Mouse (Mus musculus) midbrain, embryonic 14.5 days (tissue): ENCODE results near the gene Cyp2d34. TPM values are rescaled to one million over a fixed set of nuclear protein-coding genes. Genes with fewer than 3 reads are reported as not detected.

Experiments
- ATAC-seq: fragments of 200-750 bp; cut with Nextera tagmentation; 2 replicates; pipeline ENCODE4 v1.8.0; 2017; ENCODE audit warnings: moderate number of reproducible peaks, moderate library complexity; ENCODE audit not compliant: low FRiP score, low TSS enrichment
- DNase-seq: peaks from one replicate; pipeline ENCODE4 v3.0.0-alpha.2; 2015
- H3K27ac ChIP-seq: fragments of 300-500 bp; sonication (generic); replicated peaks from 2 replicates; pipeline ENCODE4 v1.5.1; 2014; ENCODE audit warnings: mild to moderate bottlenecking, low read depth, low read length, moderate library complexity
- H3K27me3 ChIP-seq: fragments of 300-500 bp; sonication (generic); 2 replicates; pipeline ENCODE4 v1.6.1; 2014; ENCODE audit warnings: low read length, control low read depth, mixed read lengths; ENCODE audit not compliant: control insufficient read depth, insufficient read depth
- H3K36me3 ChIP-seq: fragments of 300-500 bp; sonication (generic); 2 replicates; pipeline ENCODE4 v1.6.1; 2014; ENCODE audit warnings: low read length, control low read depth; ENCODE audit not compliant: control insufficient read depth, insufficient read depth
- H3K4me1 ChIP-seq: fragments of 300-500 bp; sonication (generic); 2 replicates; pipeline ENCODE4 v1.6.1; 2014; ENCODE audit warnings: mild to moderate bottlenecking, antibody characterized with exemption, low read length, control low read depth; ENCODE audit not compliant: control insufficient read depth, insufficient read depth
- H3K4me2 ChIP-seq: fragments of 300-500 bp; sonication (generic); 2 replicates; pipeline ENCODE4 v1.6.1; 2014; ENCODE audit warnings: mild to moderate bottlenecking, low read length, moderate library complexity
- H3K4me3 ChIP-seq: fragments of 300-500 bp; sonication (generic); replicated peaks from 2 replicates; pipeline ENCODE4 v1.5.1; 2014; ENCODE audit warnings: low read depth, low read length
- H3K9ac ChIP-seq: fragments of 300-500 bp; sonication (generic); replicated peaks from 2 replicates; pipeline ENCODE4 v1.6.1; 2014; ENCODE audit warnings: mild to moderate bottlenecking, low read length, moderate library complexity
- H3K9me3 ChIP-seq: fragments of 300-500 bp; sonication (generic); 2 replicates; pipeline ENCODE4 v1.6.1; 2016; ENCODE audit warnings: low read length, control low read depth, mixed read lengths; ENCODE audit not compliant: control insufficient read depth
- WGBS: fragments of 180-500 bp; shearing (Covaris S2); extraction: QIAGEN DNeasy Blood & Tissue Kit; methylation state at CpG from one replicate; pipeline ENCODE4 v1.1.7; 2014; 5-methylcytosine and 5-hydroxymethylcytosine counted together
- polyA plus RNA-seq: library from polyadenylated mRNA; unstranded; fragments of >200 nt; fragmentation: Nextera tagmentation; extraction: Ambion mirVana; gene quantifications from 2 replicates; pipeline ENCODE4 v1.2.1, GENCODE M21; 2014

The Cyp2d34 gene
- polyA plus RNA-seq, 1 experiment from 2014 or later = not detected

DNA sequence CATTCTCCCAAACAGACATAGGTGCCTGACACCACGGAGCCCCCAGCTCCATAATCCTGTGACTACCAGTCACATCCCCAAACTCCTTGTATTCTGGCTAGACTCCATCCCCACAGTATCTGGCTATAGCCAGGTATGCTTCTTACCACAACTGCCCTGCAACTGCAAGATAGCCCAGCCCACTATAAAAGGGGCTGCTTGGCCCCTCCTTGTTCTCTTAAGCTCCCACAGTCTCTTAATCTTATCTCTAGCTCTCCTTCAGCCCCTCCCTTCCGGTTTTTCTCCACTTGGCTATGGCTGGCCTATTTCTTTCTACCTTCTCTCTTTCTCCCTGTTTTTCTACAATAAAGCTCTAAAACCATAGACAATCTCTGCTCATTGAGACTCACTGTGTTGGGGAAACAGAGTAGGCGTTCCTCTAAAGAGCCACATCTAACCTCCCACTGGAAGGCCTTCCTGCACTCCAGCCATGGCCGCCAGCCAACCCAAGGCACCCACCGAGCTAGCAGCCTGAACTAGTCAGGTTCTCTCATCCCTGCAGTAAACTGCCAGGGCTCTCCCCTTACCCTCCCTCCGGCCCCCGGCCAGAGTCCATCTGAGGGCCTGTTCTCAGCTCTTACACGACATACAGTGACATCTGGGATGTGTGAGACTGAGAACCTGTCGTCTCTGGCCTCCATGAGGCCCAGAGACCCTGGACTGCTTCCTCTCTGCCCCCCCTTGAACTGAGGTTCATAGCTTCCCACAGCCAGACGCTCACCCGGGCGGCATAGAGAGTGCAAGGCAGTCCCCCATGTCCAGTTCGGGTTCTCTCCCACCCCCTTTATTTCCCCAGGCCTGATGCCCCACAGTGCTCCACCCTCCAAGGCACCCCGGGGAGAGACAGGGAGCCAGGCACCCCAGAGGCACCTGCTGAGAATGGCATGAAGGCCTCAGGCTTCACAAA, 16.7 kb upstream of the Cyp2d34 start:
- ATAC-seq (no peak), DNase-seq (no peak)
- no peak overlapping the region for H3K27ac ChIP-seq
- H3K4me2 ChIP-seq = no peak overlapping the region
- H3K9ac ChIP-seq = no peak overlapping the region
- no peak overlapping the region for H3K4me3 ChIP-seq
- no peaks in the 10 kb centered on the region for H3K9me3 ChIP-seq
- H3K36me3 ChIP-seq = no peaks in the 10 kb centered on the region
- H3K4me1 ChIP-seq = no peaks in the 10 kb centered on the region
- no peaks in the 10 kb centered on the region for H3K27me3 ChIP-seq
- WGBS = 89% methylated on average over 14 of the region's 14 CpGs

GRCm38 (mm10) chr15:82634976-82635375, 14.2 kb upstream of the Cyp2d34 start:
- Histone ChIP-seq H3K4me3 (no peak overlapping the region), H3K27ac (no peak overlapping the region), H3K4me2 (no peak overlapping the region), H3K4me1 (no peaks in the 10 kb centered on the region), H3K36me3 (no peaks in the 10 kb centered on the region), H3K9ac (no peak overlapping the region), H3K9me3 (no peaks in the 10 kb centered on the region), H3K27me3 (no peaks in the 10 kb centered on the region)
- 65% methylated on average over 1 of the region's 1 CpGs for WGBS
- ATAC-seq = no peak
- DNase-seq = no peak

DNA sequence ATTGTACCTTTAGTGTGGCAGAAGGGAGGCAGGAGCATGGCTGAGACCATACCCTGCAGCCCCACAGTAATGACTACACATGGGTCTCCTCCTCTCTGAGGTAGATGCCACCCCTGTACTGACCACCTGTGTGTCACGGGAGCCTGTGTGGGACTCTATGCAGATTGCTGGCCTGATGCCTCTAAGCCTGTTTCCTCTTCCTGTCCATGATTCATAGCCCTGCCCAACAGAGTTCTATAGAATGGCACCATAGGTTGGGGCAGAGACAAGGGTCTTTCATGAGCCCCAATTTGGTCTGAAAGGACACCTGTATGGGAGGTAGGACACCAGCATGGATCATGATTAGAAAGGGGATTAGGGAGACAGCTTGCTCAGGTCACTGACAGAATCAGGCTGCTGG, 1.2 kb upstream of the Cyp2d34 start:
- no peak overlapping the region for H3K4me2 ChIP-seq
- H3K27me3 ChIP-seq = no peaks in the 10 kb centered on the region
- H3K9me3 ChIP-seq = no peaks in the 10 kb centered on the region
- DNase-seq (no peak), ATAC-seq (no peak)
- no peaks in the 10 kb centered on the region for H3K36me3 ChIP-seq
- no peak overlapping the region for H3K27ac ChIP-seq
- no peak overlapping the region for H3K4me3 ChIP-seq
- H3K4me1 ChIP-seq = no peaks in the 10 kb centered on the region
- no peak overlapping the region for H3K9ac ChIP-seq
- 89% methylated on average over 1 of the region's 1 CpGs for WGBS

DNA sequence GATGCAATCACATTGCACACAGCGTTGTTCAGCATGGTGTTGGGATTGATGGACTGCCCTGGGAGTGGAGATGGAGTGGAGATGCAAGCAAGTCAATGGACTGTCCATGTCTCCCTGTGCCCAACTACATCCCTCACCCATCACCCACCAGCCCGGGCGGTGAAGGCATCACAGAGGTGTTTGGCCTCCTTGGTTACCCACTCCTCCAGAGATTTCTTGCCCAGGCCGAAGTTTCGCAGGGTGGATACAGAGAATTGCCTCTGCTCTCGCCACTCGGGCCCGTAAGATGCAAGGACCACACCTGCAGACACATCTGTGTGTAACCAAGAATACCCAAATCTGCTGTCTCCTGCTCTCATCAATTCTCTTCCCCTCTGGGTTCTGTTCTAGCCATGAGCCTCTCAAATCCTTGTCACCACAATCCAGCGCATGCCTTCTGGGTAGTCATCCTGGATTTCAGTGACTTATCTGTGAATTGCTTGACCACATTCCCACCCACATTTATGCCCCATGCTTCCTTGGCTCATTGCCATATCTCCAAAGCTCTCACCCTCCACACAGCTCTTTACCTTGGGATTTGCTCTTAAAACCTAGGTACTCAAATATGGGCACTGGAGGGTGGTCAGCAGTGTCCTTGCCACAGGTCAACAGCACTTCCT, 2.3 kb downstream of the Cyp2d34 start:
- Histone ChIP-seq H3K9me3 (no peaks in the 10 kb centered on the region), H3K36me3 (no peaks in the 10 kb centered on the region), H3K27me3 (no peaks in the 10 kb centered on the region), H3K9ac (no peak overlapping the region), H3K4me2 (no peak overlapping the region), H3K4me3 (no peak overlapping the region), H3K4me1 (no peaks in the 10 kb centered on the region), H3K27ac (no peak overlapping the region)
- WGBS = 94% methylated on average over 9 of the region's 9 CpGs
- DNase-seq = no peak
- no peak for ATAC-seq

GRCm38 (mm10) chr15:82582621-82583020, 38.1 kb downstream of the Cyp2d34 start:
- H3K36me3 ChIP-seq = no peaks in the 10 kb centered on the region
- no peak overlapping the region for H3K9ac ChIP-seq
- no peaks in the 10 kb centered on the region for H3K27me3 ChIP-seq
- H3K9me3 ChIP-seq = no peaks in the 10 kb centered on the region
- ATAC-seq = no peak
- DNase-seq = no peak
- 91% methylated on average over 9 of the region's 9 CpGs for WGBS
- H3K4me2 ChIP-seq = no peak overlapping the region
- H3K27ac ChIP-seq = no peak overlapping the region
- no peak overlapping the region for H3K4me3 ChIP-seq
- H3K4me1 ChIP-seq = no peaks in the 10 kb centered on the region

DNA sequence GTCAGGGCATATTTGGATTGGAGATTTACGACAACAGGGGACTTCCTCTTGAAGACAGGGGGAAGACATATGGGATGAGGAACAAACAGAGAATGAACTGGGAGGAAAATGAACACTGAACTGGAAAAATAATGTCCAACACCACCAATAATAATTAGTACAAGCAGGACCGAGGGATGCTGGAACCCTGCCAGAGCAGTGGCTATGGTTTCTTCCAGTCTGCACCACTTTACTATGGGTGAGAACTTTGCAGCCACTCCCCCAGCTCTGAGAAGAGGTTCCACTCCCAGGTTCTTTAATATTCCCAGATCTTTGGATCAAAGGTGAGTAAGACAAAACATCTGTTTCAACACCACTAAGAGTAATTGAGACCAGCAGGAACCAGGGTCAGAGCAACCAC, 41.7 kb downstream of the Cyp2d34 start:
- no peaks in the 10 kb centered on the region for H3K36me3 ChIP-seq
- no peak overlapping the region for H3K27ac ChIP-seq
- no peaks in the 10 kb centered on the region for H3K4me1 ChIP-seq
- no peak overlapping the region for H3K9ac ChIP-seq
- DNase-seq (no peak), ATAC-seq (no peak)
- no peaks in the 10 kb centered on the region for H3K27me3 ChIP-seq
- H3K4me3 ChIP-seq = no peak overlapping the region
- H3K9me3 ChIP-seq = no peaks in the 10 kb centered on the region
- no peak overlapping the region for H3K4me2 ChIP-seq
- WGBS = 81% methylated on average over 2 of the region's 2 CpGs

GRCm38 (mm10) chr15:82572856-82573255, 47.9 kb downstream of the Cyp2d34 start:
- H3K36me3 ChIP-seq = no peaks in the 10 kb centered on the region
- no peak overlapping the region for H3K4me2 ChIP-seq
- no peaks in the 10 kb centered on the region for H3K4me1 ChIP-seq
- no peak for ATAC-seq
- no peak overlapping the region for H3K27ac ChIP-seq
- no peak overlapping the region for H3K9ac ChIP-seq
- no peak for DNase-seq
- H3K27me3 ChIP-seq = no peaks in the 10 kb centered on the region
- H3K4me3 ChIP-seq = no peak overlapping the region
- 84% methylated on average over 1 of the region's 1 CpGs for WGBS
- H3K9me3 ChIP-seq = no peaks in the 10 kb centered on the region
